Mouse (Mus musculus) layer of hippocampus, adult 9-11 months (tissue): ENCODE results near the gene Abca5.
"Not testable (repeated sequence)": the region's sequence is repeated elsewhere in the genome, so short reads cannot be mapped to it uniquely, and the experiment has no call there.

Source experiments
- DNase-seq: peaks from one replicate; pipeline ENCODE4 v3.0.0; 2022

The Abca5 gene

GRCm38 (mm10) chr11:110337289-110338245 lies at the start of gene Abca5:
TSS of gene Abca5 (minus strand) at chr11:110337716.
- DNase-seq: peak; percentile 88

- no peak for DNase-seq
These were observed 48.0 kb upstream of the Abca5 start for GRCm38 (mm10) chr11:110385487-110385886.

GRCm38 (mm10) chr11:110380310-110380668 lies 42.8 kb upstream of the Abca5 start:
- no peak for DNase-seq

- DNase-seq: peak; percentile 40
These were observed 42.3 kb upstream of the Abca5 start for GRCm38 (mm10) chr11:110379661-110380309.

- peak; percentile 83 for DNase-seq
These were observed 36.5 kb upstream of the Abca5 start for GRCm38 (mm10) chr11:110374036-110374435.

GRCm38 (mm10) chr11:110372266-110372954 lies 34.9 kb upstream of the Abca5 start:
- DNase-seq: no peak

- DNase-seq: no peak
These were observed 34.3 kb upstream of the Abca5 start for GRCm38 (mm10) chr11:110371827-110372226.

GRCm38 (mm10) chr11:110369312-110370019 lies 31.9 kb upstream of the Abca5 start:
- DNase-seq: no peak

GRCm38 (mm10) chr11:110367638-110368037 lies 30.1 kb upstream of the Abca5 start:
- no peak for DNase-seq

GRCm38 (mm10) chr11:110366902-110367301 lies 29.4 kb upstream of the Abca5 start:
- no peak for DNase-seq

GRCm38 (mm10) chr11:110365016-110365415 lies 27.5 kb upstream of the Abca5 start:
- DNase-seq: no peak

- peak; percentile 62 for DNase-seq
These were observed 20.4 kb upstream of the Abca5 start for GRCm38 (mm10) chr11:110357756-110358551.

- DNase-seq: not testable (repeated sequence)
These were observed 17.6 kb upstream of the Abca5 start for GRCm38 (mm10) chr11:110355131-110355530.

GRCm38 (mm10) chr11:110354261-110354660 lies 16.7 kb upstream of the Abca5 start:
- no peak for DNase-seq

- no peak for DNase-seq
These were observed 10.7 kb upstream of the Abca5 start for GRCm38 (mm10) chr11:110348170-110348569.

- no peak for DNase-seq
These were observed 10.3 kb upstream of the Abca5 start for GRCm38 (mm10) chr11:110347768-110348167.

GRCm38 (mm10) chr11:110336814-110337288 lies 665 bp downstream of the Abca5 start:
- no peak for DNase-seq

- peak; percentile 75 for DNase-seq
These were observed 7.4 kb downstream of the Abca5 start for GRCm38 (mm10) chr11:110330093-110330492.

GRCm38 (mm10) chr11:110322266-110322665 lies 15.2 kb downstream of the Abca5 start:
- DNase-seq: no peak

GRCm38 (mm10) chr11:110306475-110307168 lies 30.9 kb downstream of the Abca5 start:
- DNase-seq: no peak

GRCm38 (mm10) chr11:110303411-110303810 lies 34.1 kb downstream of the Abca5 start:
- DNase-seq: no peak
